Mouse (Mus musculus) thymus, postnatal 14 days (tissue): ENCODE data around the gene Gm11084.

ENCODE experiments used
- DNase-seq: peaks from one replicate; pipeline ENCODE4 v3.0.0; 2021

The Gm11084 gene

DNA sequence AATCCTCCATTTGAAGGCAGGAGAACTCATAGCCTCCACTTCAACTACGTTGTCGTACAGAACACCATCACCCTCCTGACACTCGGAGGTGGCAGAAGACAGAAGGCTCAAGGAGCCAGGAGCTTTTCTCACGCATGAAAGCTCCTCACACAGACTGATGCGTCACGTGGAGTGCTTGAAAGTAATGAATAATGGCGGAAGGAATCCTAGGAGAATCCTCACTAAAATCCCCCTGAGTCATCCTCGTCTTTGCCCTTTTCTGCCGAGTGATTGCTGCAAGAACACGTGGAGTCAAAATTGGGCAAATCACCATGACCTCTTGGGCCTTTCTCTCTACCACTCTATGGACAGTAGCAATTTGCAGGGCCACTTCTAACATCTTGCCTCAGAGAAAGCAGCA, 61.5 kb downstream of the Gm11084 start:
- no peak for DNase-seq
